Mouse (Mus musculus): ENCODE measurements around the gene Bloc1s3. TPM values are rescaled to one million over a fixed set of nuclear protein-coding genes. Genes with fewer than 3 reads are reported as not detected.
A peak's percentile ranks its signal among the peaks of the same experiment; 100 is the strongest.

The Bloc1s3 gene
- total and polyA plus RNA-seq, 3 experiments = 4.9 to 8.0 (median 6.7) TPM

DNA sequence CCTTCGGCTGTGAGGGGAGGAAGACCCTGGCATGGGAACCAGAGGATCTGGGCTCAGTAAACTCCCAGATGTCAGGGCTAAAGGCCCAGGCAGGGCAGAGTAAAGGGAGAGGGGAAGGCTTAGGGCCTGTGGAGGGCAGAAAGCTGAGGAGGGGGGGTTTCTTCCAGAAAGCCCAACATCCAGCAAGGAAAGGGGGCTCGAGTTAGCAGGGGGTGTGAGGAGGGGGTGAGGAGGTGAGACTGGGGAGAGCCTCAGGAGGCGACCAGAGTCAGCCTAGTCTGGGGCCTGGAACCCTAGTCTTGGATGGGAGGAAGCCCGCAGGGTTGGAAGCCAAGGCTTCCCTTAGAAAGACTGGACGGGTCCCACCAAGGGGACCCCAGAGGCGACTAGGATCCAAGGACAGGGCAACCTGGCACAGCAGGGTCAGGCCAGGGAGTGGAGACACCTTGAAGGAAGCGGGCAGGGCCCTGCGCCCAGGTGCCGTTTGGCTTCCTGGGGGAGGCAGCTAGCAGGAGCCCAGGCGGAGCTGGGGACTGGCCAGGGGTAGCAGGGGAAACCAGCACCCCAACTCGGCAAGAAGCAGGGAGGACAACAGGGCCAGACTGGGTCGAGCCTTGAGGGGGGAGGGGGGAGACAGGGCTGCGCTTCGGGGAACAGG is 50.6 kb downstream of the Bloc1s3 start:
- no peak overlapping the region for H3K27ac ChIP-seq (ENCODE audit: insufficient read depth, low read depth)
- H3K79me2 ChIP-seq (replicated peaks; ENCODE audit: control insufficient read depth, extremely low read depth, insufficient read depth, poor library complexity, severe bottlenecking) = peaks cover 4% of the 10 kb centered on the region; the same call in 1 of the 2 replicates
- peaks cover 5 to 27% of the 10 kb centered on the region in 2 experiments for H3K4me1 ChIP-seq (ENCODE audit: control insufficient read depth in 1 of 2, insufficient read depth in 2 of 2)
- H3K9ac ChIP-seq (ENCODE audit: insufficient read depth, low read depth) = peak overlapping the region; percentile 89
- DNase-seq (ENCODE audit: extremely low read depth) = no peak
- peaks cover 0 to 27% of the 10 kb centered on the region in 2 experiments for H3K36me3 ChIP-seq (replicated peaks in 1 of 2; ENCODE audit: control insufficient read depth in 1 of 2, insufficient read depth in 1 of 2, low read length in 1 of 2)
- H3K27me3 ChIP-seq (replicated peaks) = peaks cover 9% of the 10 kb centered on the region
- TF ChIP-seq SIN3A (IDR thresholded peaks at IDR 0.05; ENCODE audit: low read length) = no peak
- H3K9me3 ChIP-seq (replicated peaks; ENCODE audit: low read length) = no peaks in the 10 kb centered on the region
- in situ Hi-C loops (cut with MboI; ENCODE audit: low pct_ligation_motif_present, low pct_unique_long_range_greater_than_20kb, low sequenced_read_pairs) (no loop called here), dilution Hi-C loops (cut with MboI; ENCODE audit: extremely low pct_ligation_motif_present, extremely low pct_unique_long_range_greater_than_20kb, low sequenced_read_pairs) (no loop called here)
- peak overlapping the region; percentile 79 for H3K4me2 ChIP-seq (ENCODE audit: insufficient read depth, low read depth, poor library complexity, severe bottlenecking)
- peak overlapping the region; percentile 71 to 88 (median 78) for H3K4me3 ChIP-seq (replicated peaks in 1 of 3; ENCODE audit: low read depth in 2 of 3, low read length in 2 of 3, poor library complexity in 1 of 3)

DNA sequence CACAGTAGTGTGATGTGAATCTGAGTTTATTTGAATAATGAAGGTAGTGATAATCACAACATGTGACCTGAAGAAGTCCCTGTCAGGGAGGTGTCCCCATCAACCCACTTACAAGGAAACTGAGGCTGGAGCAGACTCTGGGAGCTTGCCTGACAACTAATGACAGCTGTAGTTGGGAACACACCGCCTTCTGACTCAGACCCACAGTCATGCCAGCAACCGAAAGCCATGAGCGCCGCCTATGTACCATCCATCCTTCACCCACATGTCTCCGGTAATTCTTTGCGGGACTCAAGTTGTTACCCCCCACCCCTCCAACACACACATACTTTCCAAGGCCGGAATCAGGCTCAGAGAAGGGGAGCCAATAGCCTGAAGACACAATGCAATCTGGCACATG is 51.5 kb downstream of the Bloc1s3 start:
- Histone ChIP-seq H3K4me2 (ENCODE audit: insufficient read depth, low read depth, poor library complexity, severe bottlenecking) (no peak overlapping the region), H3K9me3 (replicated peaks; ENCODE audit: low read length) (no peaks in the 10 kb centered on the region), H3K27ac (ENCODE audit: insufficient read depth, low read depth) (no peak overlapping the region), H3K79me2 (replicated peaks; ENCODE audit: control insufficient read depth, extremely low read depth, insufficient read depth, poor library complexity, severe bottlenecking) (peaks cover 4% of the 10 kb centered on the region; the same call in 1 of the 2 replicates), H3K4me3 (replicated peaks in 1 of 3; ENCODE audit: low read depth in 2 of 3, low read length in 2 of 3, poor library complexity in 1 of 3) (no peak overlapping the region), H3K27me3 (replicated peaks) (peaks cover 6% of the 10 kb centered on the region), H3K9ac (ENCODE audit: insufficient read depth, low read depth) (no peak overlapping the region), H3K4me1 (ENCODE audit: control insufficient read depth in 1 of 2, insufficient read depth in 2 of 2) (peaks cover 3 to 22% of the 10 kb centered on the region in 2 experiments; a peak in 3 of 4 replicates), H3K36me3 (replicated peaks in 1 of 2; ENCODE audit: control insufficient read depth in 1 of 2, insufficient read depth in 1 of 2, low read length in 1 of 2) (peaks cover 0 to 35% of the 10 kb centered on the region in 2 experiments)
- no peak for DNase-seq (ENCODE audit: extremely low read depth)
- TF ChIP-seq TCF12 (IDR thresholded peaks at IDR 0.05; ENCODE audit: low read depth, low read length) (no peak), E2F4 (IDR thresholded peaks at IDR 0.05; ENCODE audit: insufficient replicate concordance, low read depth, low read length) (no peak), ELF1 (IDR thresholded peaks at IDR 0.05; ENCODE audit: low read depth, low read length) (no peak), CHD2 (IDR thresholded peaks at IDR 0.05; ENCODE audit: low read length) (no peak), NRF1 (IDR thresholded peaks at IDR 0.05; ENCODE audit: low read depth, low read length) (no peak), POLR2A (IDR thresholded peaks at IDR 0.05; ENCODE audit: low read depth, low read length) (no peak), RCOR1 (conservative IDR thresholded peaks at IDR 0.05; ENCODE audit: low read depth, low read length) (no peak), USF1 (IDR thresholded peaks at IDR 0.05; ENCODE audit: low read depth, low read length) (no peak), MYC (IDR thresholded peaks at IDR 0.05; ENCODE audit: low read depth, low read length) (no peak), NELFE (IDR thresholded peaks at IDR 0.05; ENCODE audit: low read depth, low read length) (no peak), USF2 (conservative IDR thresholded peaks at IDR 0.05; ENCODE audit: low read depth, low read length) (no peak), CTCF (conservative IDR thresholded peaks at IDR 0.05 in 1 of 2, IDR thresholded peaks at IDR 0.05 in 1 of 2; ENCODE audit: low read depth in 2 of 2, low read length in 2 of 2) (no peak), SIN3A (IDR thresholded peaks at IDR 0.05; ENCODE audit: low read length) (no peak), TBP (conservative IDR thresholded peaks at IDR 0.05; ENCODE audit: low read depth, low read length) (no peak), SMC3 (IDR thresholded peaks at IDR 0.05; ENCODE audit: low read depth, low read length) (no peak), BHLHE40 (IDR thresholded peaks at IDR 0.05; ENCODE audit: low read depth, low read length) (no peak), MAX (IDR thresholded peaks at IDR 0.05; ENCODE audit: low read length) (no peak)
- dilution Hi-C loops (cut with MboI; ENCODE audit: extremely low pct_ligation_motif_present, extremely low pct_unique_long_range_greater_than_20kb, low sequenced_read_pairs) = no loop called here
- in situ Hi-C loops (cut with MboI; ENCODE audit: low pct_ligation_motif_present, low pct_unique_long_range_greater_than_20kb, low sequenced_read_pairs) = no loop called here

Measured in CH12.LX (cell line).